33 mouse cellular contexts compared by ENCODE assay signal in genomic region chr1:107515839-107516498, GRCm38 (mm10). TPM values are rescaled to one million over a fixed set of nuclear protein-coding genes. Genes with fewer than 3 reads are reported as not detected.
"Had no signal": no experiment of that assay in that cellular context is flagged by ENCODE, and none has a peak within 500 bp of the region (broad histone marks: within the 10 kb centered on the region; RNA-seq: fewer than 3 reads in every experiment).

No protein-coding gene starts in this region.

- H3K9ac ChIP-seq: heart, embryonic 13.5 days; heart, embryonic 15.5 days; hindbrain, embryonic 13.5 days; intestine, embryonic 15.5 days; limb, embryonic 13.5 days; limb, embryonic 15.5 days; liver, embryonic 12.5 days had no signal

- ATAC-seq: hindbrain, embryonic 16.5 days; inflammation-experienced regulatory T-cells, adult 6 months; intestine, embryonic 15.5 days; intestine, postnatal 0 days; liver, embryonic 12.5 days had no signal

- H3K4me2 ChIP-seq: heart, embryonic 11.5 days; heart, embryonic 13.5 days; heart, embryonic 15.5 days; hindbrain, embryonic 13.5 days; intestine, embryonic 15.5 days; limb, embryonic 13.5 days; limb, embryonic 15.5 days; liver, embryonic 12.5 days had no signal

- DNase-seq: gastrocnemius, postnatal 14 days; gastrocnemius, postnatal 36 days; heart, adult 11 months; heart, adult 2 months; heart, postnatal 14 days; heart, postnatal 36 days; kidney, adult 18-20 months; kidney, adult 8-10 months; kidney, postnatal 10 days; kidney, postnatal 25 days; layer of hippocampus, adult 9-11 months; layer of hippocampus, postnatal 36 days; left cerebral cortex, postnatal 4 days had no signal

- H3K4me1 ChIP-seq: heart, embryonic 13.5 days; heart, embryonic 15.5 days; intestine, embryonic 15.5 days; limb, embryonic 13.5 days; limb, embryonic 15.5 days; liver, embryonic 12.5 days had no signal

- H3K4me3 ChIP-seq: heart, adult 2 months; heart, embryonic 13.5 days; heart, embryonic 15.5 days; hindbrain, embryonic 13.5 days; intestine, embryonic 15.5 days; limb, embryonic 13.5 days; limb, embryonic 15.5 days; liver, embryonic 12.5 days had no signal

- H3K36me3 ChIP-seq: heart, embryonic 13.5 days; heart, embryonic 15.5 days; hindbrain, embryonic 13.5 days; intestine, embryonic 15.5 days; limb, embryonic 13.5 days; limb, embryonic 15.5 days; liver, embryonic 12.5 days had no signal

- H3K9me3 ChIP-seq: heart, embryonic 13.5 days; heart, embryonic 15.5 days; hindbrain, embryonic 13.5 days; intestine, embryonic 15.5 days; limb, embryonic 13.5 days; limb, embryonic 15.5 days; liver, embryonic 12.5 days had no signal

- H3K27ac ChIP-seq: heart, adult 2 months; heart, embryonic 13.5 days; heart, embryonic 15.5 days; hindbrain, embryonic 13.5 days; intestine, embryonic 15.5 days; limb, embryonic 13.5 days; limb, embryonic 15.5 days; liver, embryonic 12.5 days had no signal

- H3K27me3 ChIP-seq: heart, embryonic 13.5 days; heart, embryonic 15.5 days; hindbrain, embryonic 13.5 days; intestine, embryonic 15.5 days; limb, embryonic 13.5 days; limb, embryonic 15.5 days; liver, embryonic 12.5 days had no signal

RNA-seq across cellular contexts. Expression of gene Serpinb2, which starts 4.7 kb away (rescaled TPM):
- total RNA-seq: gastrocnemius, adult 18-20 months; gastrocnemius, adult 8-10 months; gastrocnemius, postnatal 14 days; gastrocnemius, postnatal 36 days; layer of hippocampus, adult 18-20 months; layer of hippocampus, adult 8-10 months; layer of hippocampus, postnatal 14 days; layer of hippocampus, postnatal 36 days; left cerebral cortex, postnatal 10 days; left cerebral cortex, postnatal 4 days; liver, adult 2 months had no signal
- polyA plus RNA-seq: heart, embryonic 13.5 days; heart, postnatal 0 days; hindbrain, embryonic 11.5 days; inflammation-experienced regulatory T-cells, adult 6 months; intestine, postnatal 0 days; liver, adult 2 months had no signal
